Mouse (Mus musculus) fat pad, adult 2 months (tissue): ENCODE results near the gene Cyp2j5.
"Not testable (repeated sequence)": the region's sequence is repeated elsewhere in the genome, so short reads cannot be mapped to it uniquely, and the experiment has no call there.

ENCODE experiments used
- DNase-seq: peaks from one replicate; pipeline ENCODE4 v3.0.0-alpha.2; 2011; ENCODE audit warnings: low read depth, low spot score; ENCODE audit errors: extremely low read depth

Gene Cyp2j5

GRCm38 (mm10) chr4:96663991-96664390 lies at the start of gene Cyp2j5:
TSS of gene Cyp2j5 (minus strand) at chr4:96664154.
- no peak for DNase-seq

- DNase-seq = peak; percentile 49
Measured at GRCm38 (mm10) chr4:96705281-96705951, 41.5 kb upstream of the Cyp2j5 start.

- DNase-seq = no peak
Measured at GRCm38 (mm10) chr4:96698218-96698561, 34.2 kb upstream of the Cyp2j5 start.

GRCm38 (mm10) chr4:96697511-96698217 lies 33.7 kb upstream of the Cyp2j5 start:
- DNase-seq = no peak

GRCm38 (mm10) chr4:96696614-96697360 lies 32.8 kb upstream of the Cyp2j5 start:
- DNase-seq = no peak

- DNase-seq = no peak
Measured at GRCm38 (mm10) chr4:96687358-96687803, 23.4 kb upstream of the Cyp2j5 start.

- DNase-seq = no peak
Measured at GRCm38 (mm10) chr4:96683474-96683873, 19.5 kb upstream of the Cyp2j5 start.

GRCm38 (mm10) chr4:96680966-96681365 lies 17.0 kb upstream of the Cyp2j5 start:
- no peak for DNase-seq

- DNase-seq = no peak
Measured at GRCm38 (mm10) chr4:96680233-96680632, 16.3 kb upstream of the Cyp2j5 start.

- DNase-seq = no peak
Measured at GRCm38 (mm10) chr4:96664668-96665454, 907 bp upstream of the Cyp2j5 start.

GRCm38 (mm10) chr4:96635455-96635854 lies 28.5 kb downstream of the Cyp2j5 start:
- DNase-seq = no peak

GRCm38 (mm10) chr4:96622474-96622873 lies 41.5 kb downstream of the Cyp2j5 start:
- DNase-seq = no peak

GRCm38 (mm10) chr4:96591791-96592150 lies 72.2 kb downstream of the Cyp2j5 start:
- DNase-seq = no peak

- DNase-seq = peak; percentile 16
Measured at GRCm38 (mm10) chr4:96590911-96591790, 72.8 kb downstream of the Cyp2j5 start, which contains the start of gene Cyp2j9. TSS of gene Cyp2j9 (minus strand) at chr4:96591578.

GRCm38 (mm10) chr4:96581425-96582088 lies 82.4 kb downstream of the Cyp2j5 start:
- DNase-seq = no peak

GRCm38 (mm10) chr4:96580351-96580750 lies 83.6 kb downstream of the Cyp2j5 start:
- not testable (repeated sequence) for DNase-seq
